Mouse (Mus musculus) neural tube, embryonic 11.5 days (tissue): Measurements from ENCODE around the gene Bahd1. TPM values are rescaled to one million over a fixed set of nuclear protein-coding genes. Genes with fewer than 3 reads are reported as not detected.

Experiments
- ATAC-seq: fragments of 200-750 bp; cut with Nextera tagmentation; 2 replicates; pipeline ENCODE4 v1.8.0; 2017; ENCODE audit warnings: moderate number of reproducible peaks, mild to moderate bottlenecking, moderate TSS enrichment, moderate library complexity; ENCODE audit not compliant: insufficient read depth, low FRiP score, low TSS enrichment
- DNase-seq: peaks from one replicate; pipeline ENCODE4 v3.0.0-alpha.2; 2015; ENCODE audit warnings: low spot score
- H3K27ac ChIP-seq: fragments of 300-500 bp; sonication (generic); 2 replicates; pipeline ENCODE4 v1.5.1; 2014; ENCODE audit warnings: low read depth, mild to moderate bottlenecking, low read length
- H3K27me3 ChIP-seq: fragments of 300-500 bp; sonication (generic); 2 replicates; pipeline ENCODE4 v1.6.1; 2014; ENCODE audit warnings: mild to moderate bottlenecking, low read length, mixed read lengths; ENCODE audit not compliant: control insufficient read depth, insufficient read depth
- H3K36me3 ChIP-seq: fragments of 300-500 bp; sonication (generic); 2 replicates; pipeline ENCODE4 v1.6.1; 2014; ENCODE audit warnings: mild to moderate bottlenecking, low read length, moderate library complexity, mixed read lengths; ENCODE audit not compliant: control insufficient read depth, insufficient read depth
- H3K4me1 ChIP-seq: fragments of 300-500 bp; sonication (generic); 2 replicates; pipeline ENCODE4 v1.6.1; 2014; ENCODE audit warnings: low read length, mixed read lengths; ENCODE audit not compliant: control insufficient read depth, insufficient read depth
- H3K4me2 ChIP-seq: fragments of 300-500 bp; sonication (generic); 2 replicates; pipeline ENCODE4 v1.6.1; 2014; ENCODE audit warnings: low read depth, mild to moderate bottlenecking, moderate library complexity
- H3K4me3 ChIP-seq: fragments of 300-500 bp; sonication (generic); 2 replicates; pipeline ENCODE4 v1.5.1; 2014; ENCODE audit warnings: low read depth, low read length
- H3K9ac ChIP-seq: fragments of 300-500 bp; sonication (generic); 2 replicates; pipeline ENCODE4 v1.6.1; 2014; ENCODE audit warnings: mild to moderate bottlenecking, low read length
- H3K9me3 ChIP-seq: fragments of 300-500 bp; sonication (generic); 2 replicates; pipeline ENCODE4 v1.6.1; 2016; ENCODE audit warnings: low read length; ENCODE audit not compliant: control insufficient read depth
- WGBS: fragments of 180-500 bp; shearing (Covaris S2); extraction: QIAGEN DNeasy Blood & Tissue Kit; methylation state at CpG from one replicate; pipeline ENCODE4 v1.1.7; 2014; 5-methylcytosine and 5-hydroxymethylcytosine counted together
- polyA plus RNA-seq: library from polyadenylated mRNA; unstranded; fragments of >200 nt; fragmentation: Nextera tagmentation; extraction: Ambion mirVana; gene quantifications from 2 replicates; pipeline ENCODE4 v1.2.1, GENCODE M21; 2014

The Bahd1 gene
- 1.5 TPM in 2 replicates for polyA plus RNA-seq

DNA sequence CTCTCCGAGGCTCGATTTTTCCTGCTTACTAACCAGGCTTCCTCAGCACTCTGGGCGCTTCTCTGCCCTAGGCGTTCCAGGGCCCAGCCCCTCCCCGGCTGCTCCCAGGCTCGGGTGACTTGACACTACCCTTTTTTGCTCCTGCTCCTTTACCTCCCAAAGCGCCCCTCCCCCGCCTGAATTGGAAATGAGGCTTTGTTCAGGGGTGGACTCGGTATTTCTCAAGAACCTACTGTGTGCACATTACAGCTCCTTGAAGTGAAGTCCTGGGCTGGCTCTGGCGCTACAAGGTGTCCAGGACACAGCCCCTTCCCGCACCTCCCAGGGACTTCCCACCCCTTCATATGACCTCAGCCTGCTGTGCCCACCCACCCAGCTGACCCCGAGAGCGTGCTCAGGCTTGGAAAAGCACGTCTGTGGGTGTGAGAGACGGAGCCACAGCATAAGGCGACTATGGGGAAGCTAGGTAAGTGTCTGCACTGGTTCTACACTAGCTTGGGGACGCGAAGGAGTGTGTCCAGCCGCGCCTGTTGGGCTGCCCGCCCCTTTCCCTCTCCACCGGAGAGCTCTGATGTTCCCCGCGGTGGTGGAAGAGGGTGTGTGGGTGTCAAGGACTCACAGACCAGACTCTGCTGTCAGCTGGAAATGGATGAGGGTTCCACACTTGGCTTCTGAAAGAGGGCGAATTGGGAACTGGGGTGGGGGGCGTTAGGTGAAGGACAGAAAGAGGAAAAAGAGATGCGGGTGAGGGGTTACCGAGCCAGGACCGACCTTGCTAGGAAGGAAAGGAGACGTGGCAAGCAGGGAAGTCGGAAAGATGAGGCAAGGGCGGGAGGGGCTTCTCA is at the start of gene Bahd1:
Gene Bahd1, plus strand, starts transcription at position 397 of the 845 bp plus-strand sequence.
- H3K27ac ChIP-seq: no peak within 1 kb of the TSS; the same call in 1 of the 2 replicates
- peaks cover 57% of the 10 kb centered on the region for H3K27me3 ChIP-seq
- H3K9ac ChIP-seq: peak within 1 kb of the TSS; percentile 48
- H3K9me3 ChIP-seq: no peaks in the 10 kb centered on the region
- no peaks in the 10 kb centered on the region for H3K36me3 ChIP-seq
- peak within 1 kb of the TSS; percentile 91 for H3K4me3 ChIP-seq
- H3K4me2 ChIP-seq: peak within 1 kb of the TSS; percentile 88
- peaks cover 28% of the 10 kb centered on the region for H3K4me1 ChIP-seq
- ATAC-seq: no peak
- peak; percentile 51 for DNase-seq
- under 1% methylated on average over 32 of the region's 32 CpGs for WGBS

DNA sequence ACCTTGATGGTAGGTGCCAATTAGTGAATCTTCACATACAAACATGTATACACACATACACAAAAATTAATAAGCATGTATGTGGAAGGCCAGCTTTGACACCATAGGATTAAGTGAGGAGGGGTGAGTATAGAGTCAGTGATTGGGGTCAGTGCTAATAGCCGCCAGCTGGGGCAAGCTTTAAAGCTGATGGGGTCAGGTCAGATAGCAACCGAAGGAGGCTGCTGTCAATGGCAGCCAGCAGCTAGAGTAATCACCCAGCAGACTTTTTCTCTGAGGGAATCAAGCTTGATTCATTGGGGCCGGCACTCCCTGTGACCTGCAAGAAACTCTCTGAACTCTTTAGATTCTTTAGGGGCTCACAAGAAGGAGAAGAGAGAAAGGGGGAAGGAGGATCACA is 48.4 kb upstream of the Bahd1 start:
- H3K9me3 ChIP-seq: no peaks in the 10 kb centered on the region
- no peak overlapping the region for H3K9ac ChIP-seq
- H3K36me3 ChIP-seq: no peaks in the 10 kb centered on the region
- no peaks in the 10 kb centered on the region for H3K4me1 ChIP-seq
- no peak for ATAC-seq
- no peak for DNase-seq
- H3K27ac ChIP-seq: no peak overlapping the region
- no peak overlapping the region for H3K4me3 ChIP-seq
- 17% methylated on average over 3 of the region's 3 CpGs for WGBS
- no peaks in the 10 kb centered on the region for H3K27me3 ChIP-seq
- no peak overlapping the region for H3K4me2 ChIP-seq

GRCm38 (mm10) chr2:118861454-118862339 is 38.5 kb upstream of the Bahd1 start, which contains the start of gene Ivd:
Ivd (plus strand) TSS chr2:118861954.
- H3K27ac ChIP-seq: no peak within 1 kb of the TSS
- WGBS: under 1% methylated on average over 34 of the region's 34 CpGs
- no peaks in the 10 kb centered on the region for H3K36me3 ChIP-seq
- H3K4me1 ChIP-seq: peaks cover 9% of the 10 kb centered on the region; the same call in 1 of the 2 replicates
- DNase-seq: peak; percentile 92
- ATAC-seq: peak; percentile 99
- no peaks in the 10 kb centered on the region for H3K27me3 ChIP-seq
- peak within 1 kb of the TSS; percentile 87 for H3K4me2 ChIP-seq
- peak within 1 kb of the TSS; percentile 79 for H3K9ac ChIP-seq
- no peaks in the 10 kb centered on the region for H3K9me3 ChIP-seq
- H3K4me3 ChIP-seq: peak within 1 kb of the TSS; percentile 66

DNA sequence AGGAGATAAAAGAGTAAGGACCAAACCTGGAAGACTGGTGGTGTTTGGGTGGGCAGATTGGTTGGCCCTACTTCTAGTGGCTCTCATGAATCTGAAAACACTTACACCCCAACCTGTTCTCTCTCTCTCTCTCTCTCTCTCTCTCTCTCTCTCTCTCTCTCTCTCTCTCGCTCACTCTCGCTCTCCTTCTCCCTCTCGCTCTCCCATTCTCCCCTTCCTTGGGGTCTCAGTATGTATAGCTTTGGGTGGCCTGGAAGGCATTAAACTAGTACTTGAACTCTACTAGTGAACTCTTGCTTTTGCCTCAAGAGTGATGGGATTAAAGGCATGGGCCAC is 37.9 kb upstream of the Bahd1 start:
- Histone ChIP-seq H3K36me3 (no peaks in the 10 kb centered on the region), H3K4me3 (peak overlapping the region; percentile 66), H3K4me1 (peaks cover 9% of the 10 kb centered on the region; the same call in 1 of the 2 replicates), H3K27me3 (no peaks in the 10 kb centered on the region), H3K9ac (peak overlapping the region; percentile 79), H3K4me2 (peak overlapping the region; percentile 87), H3K27ac (no peak overlapping the region), H3K9me3 (no peaks in the 10 kb centered on the region)
- DNase-seq: no peak
- WGBS: 45% methylated on average over 3 of the region's 3 CpGs
- ATAC-seq: no peak

- Histone ChIP-seq H3K27ac (no peak overlapping the region), H3K36me3 (peaks cover 2% of the 10 kb centered on the region), H3K27me3 (no peaks in the 10 kb centered on the region), H3K9me3 (no peaks in the 10 kb centered on the region), H3K9ac (no peak overlapping the region), H3K4me1 (no peaks in the 10 kb centered on the region), H3K4me3 (no peak overlapping the region), H3K4me2 (no peak overlapping the region)
- WGBS: 92% methylated on average over 3 of the region's 3 CpGs
- ATAC-seq (no peak), DNase-seq (no peak)
Measured at GRCm38 (mm10) chr2:118870601-118871000, 29.6 kb upstream of the Bahd1 start.

- DNase-seq (no peak), ATAC-seq (no peak)
- 80% methylated on average over 1 of the region's 1 CpGs for WGBS
- Histone ChIP-seq H3K27ac (no peak overlapping the region), H3K36me3 (peaks cover 2% of the 10 kb centered on the region), H3K9ac (no peak overlapping the region), H3K4me2 (no peak overlapping the region), H3K4me3 (no peak overlapping the region), H3K9me3 (no peaks in the 10 kb centered on the region), H3K27me3 (no peaks in the 10 kb centered on the region), H3K4me1 (no peaks in the 10 kb centered on the region)
Measured at GRCm38 (mm10) chr2:118871032-118871431, 29.1 kb upstream of the Bahd1 start.

DNA sequence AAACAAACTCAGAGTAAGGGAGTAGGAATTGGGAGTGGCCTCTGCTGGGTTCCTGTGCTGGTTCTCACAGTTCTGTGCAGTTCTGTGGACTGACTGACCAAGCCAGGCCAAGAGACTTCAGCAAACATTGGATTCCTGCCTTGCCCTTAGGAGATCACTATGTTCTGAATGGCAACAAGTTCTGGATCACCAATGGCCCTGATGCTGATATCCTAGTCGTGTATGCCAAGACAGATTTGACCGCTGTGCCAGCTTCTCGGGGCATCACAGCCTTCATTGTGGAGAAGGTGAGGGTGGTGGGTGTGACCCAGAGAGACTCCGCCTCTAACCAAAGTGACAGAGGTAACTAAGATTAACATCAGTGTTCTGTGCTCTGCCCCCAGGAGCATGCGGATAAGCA is 27.2 kb upstream of the Bahd1 start:
- no peaks in the 10 kb centered on the region for H3K27me3 ChIP-seq
- H3K4me3 ChIP-seq: no peak overlapping the region
- no peak for DNase-seq
- ATAC-seq: no peak
- no peaks in the 10 kb centered on the region for H3K4me1 ChIP-seq
- no peak overlapping the region for H3K9ac ChIP-seq
- peaks cover 10% of the 10 kb centered on the region for H3K36me3 ChIP-seq
- H3K4me2 ChIP-seq: no peak overlapping the region
- no peaks in the 10 kb centered on the region for H3K9me3 ChIP-seq
- H3K27ac ChIP-seq: no peak overlapping the region
- 92% methylated on average over 5 of the region's 5 CpGs for WGBS

DNA sequence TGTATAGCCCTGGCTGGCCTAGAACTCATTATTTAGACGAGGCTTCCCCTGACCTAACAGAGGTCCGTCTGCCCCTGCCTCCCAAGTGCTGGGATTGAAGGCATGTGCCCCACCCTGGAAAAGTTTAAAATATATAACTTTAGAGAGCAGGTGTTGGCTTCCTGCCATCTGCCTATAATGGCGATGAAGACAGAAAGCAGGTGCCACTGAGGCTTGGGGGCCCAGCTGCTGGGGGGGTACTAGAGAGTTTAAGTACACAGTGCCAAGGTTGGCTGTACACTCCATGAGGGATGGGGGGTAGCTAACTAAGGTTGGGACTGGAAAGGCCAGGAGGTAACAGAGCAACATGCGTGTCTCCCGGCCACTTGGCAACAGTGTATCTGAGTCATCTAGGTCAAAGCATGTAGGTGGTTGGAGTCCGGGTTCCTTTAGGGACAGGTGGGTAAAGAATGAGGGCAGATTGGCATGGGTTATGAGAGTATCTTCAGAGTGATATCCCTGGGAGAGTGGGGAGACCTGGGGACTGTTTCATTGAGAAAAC is 26.2 kb upstream of the Bahd1 start:
- WGBS: 91% methylated on average over 6 of the region's 6 CpGs
- Histone ChIP-seq H3K4me2 (no peak overlapping the region), H3K36me3 (peaks cover 10% of the 10 kb centered on the region), H3K9me3 (no peaks in the 10 kb centered on the region), H3K9ac (no peak overlapping the region), H3K27ac (no peak overlapping the region), H3K27me3 (no peaks in the 10 kb centered on the region), H3K4me1 (no peaks in the 10 kb centered on the region), H3K4me3 (no peak overlapping the region)
- ATAC-seq: no peak
- DNase-seq: no peak
